Mouse (Mus musculus): ENCODE measurements around the gene A630076J17Rik.

Gene A630076J17Rik

DNA sequence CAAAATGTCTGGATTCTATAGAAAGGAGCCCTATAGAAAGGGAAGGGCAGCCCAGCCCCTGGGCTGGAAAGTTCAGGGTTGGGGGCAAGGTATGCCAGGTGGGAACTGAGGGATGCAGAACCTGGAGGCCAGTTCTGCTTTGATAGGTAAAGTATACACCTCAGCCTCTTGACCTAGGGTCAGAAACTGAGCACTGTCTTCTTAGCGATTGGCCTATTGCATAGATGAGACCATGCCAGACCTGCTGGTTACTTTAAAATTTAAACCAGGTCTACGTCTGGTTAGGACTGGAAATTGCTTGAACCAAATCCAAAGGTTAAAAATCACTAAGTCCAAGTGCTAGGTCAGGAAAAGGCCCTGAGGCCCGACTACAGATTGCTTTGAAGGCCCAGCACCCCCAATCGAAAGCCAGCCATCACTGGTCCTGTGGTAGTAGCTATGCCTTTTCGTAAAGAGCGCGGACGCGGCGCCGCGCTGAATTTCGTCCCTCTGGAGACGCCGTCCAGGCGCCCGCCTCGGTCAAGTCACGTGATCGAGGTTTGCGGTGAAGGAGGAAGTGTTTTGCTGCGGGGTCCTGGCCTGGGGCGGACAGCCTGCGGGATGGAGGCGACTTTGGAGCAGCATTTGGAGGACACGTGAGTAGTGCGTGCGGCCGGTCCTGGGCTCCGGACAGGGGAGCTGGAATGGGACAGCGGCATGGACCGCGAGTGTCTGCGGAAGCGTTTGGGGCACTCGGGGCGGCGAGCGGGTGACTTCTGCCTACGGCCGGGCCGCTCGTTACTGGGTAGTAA lies 48.3 kb downstream of the A630076J17Rik start, which contains the start of gene Lamtor5:
Gene Lamtor5 (plus strand): TSS at position 380 of the 791 bp plus-strand sequence.
- peak; percentile 91 for DNase-seq

Data from B cell, adult 2 months (primary cell).